Mouse (Mus musculus): ENCODE data around the gene Hdac5. TPM values are rescaled to one million over a fixed set of nuclear protein-coding genes. Genes with fewer than 3 reads are reported as not detected.
A peak's percentile ranks its signal among the peaks of the same experiment; 100 is the strongest.

Hdac5 gene
- polyA plus RNA-seq, 1 experiment from 2014 or later, result 70.0 TPM

GRCm38 (mm10) chr11:102229331-102229953 is 524 bp downstream of the Hdac5 start:
- H3K4me3 ChIP-seq, result peak overlapping the region; percentile 92
- no peaks in the 10 kb centered on the region for H3K36me3 ChIP-seq
- peak overlapping the region; percentile 93 for H3K9ac ChIP-seq
- H3K27me3 ChIP-seq, result no peaks in the 10 kb centered on the region
- peak overlapping the region; percentile 83 for H3K27ac ChIP-seq
- H3K4me1 ChIP-seq, result peaks cover 43% of the 10 kb centered on the region
- 1% methylated on average over 46 of the region's 47 CpGs for WGBS
- ATAC-seq (ENCODE audit: insufficient number of reproducible peaks, insufficient read depth, low FRiP score, low TSS enrichment), result no peak
- no peaks in the 10 kb centered on the region for H3K9me3 ChIP-seq
- H3K4me2 ChIP-seq (replicated peaks), result peak overlapping the region; percentile 87

GRCm38 (mm10) chr11:102228646-102229268 is 1.2 kb downstream of the Hdac5 start:
- H3K36me3 ChIP-seq, result no peaks in the 10 kb centered on the region
- H3K4me1 ChIP-seq, result peaks cover 46% of the 10 kb centered on the region
- H3K27me3 ChIP-seq, result no peaks in the 10 kb centered on the region
- 17% methylated on average over 7 of the region's 7 CpGs for WGBS
- H3K9ac ChIP-seq, result peak overlapping the region; percentile 93
- H3K4me3 ChIP-seq, result peak overlapping the region; percentile 92
- ATAC-seq (ENCODE audit: insufficient number of reproducible peaks, insufficient read depth, low FRiP score, low TSS enrichment), result no peak
- H3K4me2 ChIP-seq (replicated peaks), result peak overlapping the region; percentile 87
- no peak overlapping the region for H3K27ac ChIP-seq
- no peaks in the 10 kb centered on the region for H3K9me3 ChIP-seq

GRCm38 (mm10) chr11:102228191-102228545 is 1.8 kb downstream of the Hdac5 start:
- Histone ChIP-seq H3K4me1 (peaks cover 49% of the 10 kb centered on the region), H3K27me3 (no peaks in the 10 kb centered on the region)
- no peak for ATAC-seq (ENCODE audit: insufficient number of reproducible peaks, insufficient read depth, low FRiP score, low TSS enrichment)

GRCm38 (mm10) chr11:102227270-102228190 is 2.4 kb downstream of the Hdac5 start:
- 16% methylated on average over 12 of the region's 12 CpGs for WGBS
- no peaks in the 10 kb centered on the region for H3K9me3 ChIP-seq
- H3K4me1 ChIP-seq, result peaks cover 53% of the 10 kb centered on the region
- peak overlapping the region; percentile 15; the same call in 1 of the 2 replicates for H3K9ac ChIP-seq
- H3K4me2 ChIP-seq (replicated peaks), result peak overlapping the region; percentile 87
- no peaks in the 10 kb centered on the region for H3K27me3 ChIP-seq
- ATAC-seq (ENCODE audit: insufficient number of reproducible peaks, insufficient read depth, low FRiP score, low TSS enrichment), result no peak
- peak overlapping the region; percentile 92 for H3K4me3 ChIP-seq
- no peaks in the 10 kb centered on the region for H3K36me3 ChIP-seq
- H3K27ac ChIP-seq, result peak overlapping the region; percentile 30; the same call in 1 of the 2 replicates

More at GRCm38 (mm10) chr11:102228191-102228545, 1.8 kb downstream of the Hdac5 start:
- Histone ChIP-seq H3K4me3 (peak overlapping the region; percentile 92), H3K36me3 (no peaks in the 10 kb centered on the region), H3K9ac (0 out of 2 replicates have a peak overlapping the region, but pooled peaks have one; percentile 15), H3K4me2 (replicated peaks) (peak overlapping the region; percentile 87), H3K9me3 (no peaks in the 10 kb centered on the region), H3K27ac (0 out of 2 replicates have a peak overlapping the region, but pooled peaks have one; percentile 30)
- 31% methylated on average over 9 of the region's 9 CpGs for WGBS

- no peaks in the 10 kb centered on the region for H3K9me3 ChIP-seq
- H3K27me3 ChIP-seq, result no peaks in the 10 kb centered on the region
- no peak overlapping the region for H3K27ac ChIP-seq
- no peak overlapping the region; the same call in 1 of the 2 replicates for H3K9ac ChIP-seq
- H3K4me2 ChIP-seq (replicated peaks), result peak overlapping the region; percentile 87; the same call in 1 of the 2 replicates
- 68% methylated on average over 12 of the region's 12 CpGs for WGBS
- ATAC-seq (ENCODE audit: insufficient number of reproducible peaks, insufficient read depth, low FRiP score, low TSS enrichment), result no peak
- H3K4me3 ChIP-seq, result no peak overlapping the region
- peaks cover 53% of the 10 kb centered on the region for H3K4me1 ChIP-seq
- H3K36me3 ChIP-seq, result peaks cover 7% of the 10 kb centered on the region; the same call in 1 of the 2 replicates
Measured at GRCm38 (mm10) chr11:102226067-102226978, 3.6 kb downstream of the Hdac5 start.

GRCm38 (mm10) chr11:102225221-102225620 is 4.7 kb downstream of the Hdac5 start:
- Histone ChIP-seq H3K4me3 (no peak overlapping the region), H3K36me3 (peaks cover 10% of the 10 kb centered on the region; the same call in 1 of the 2 replicates), H3K27me3 (no peaks in the 10 kb centered on the region), H3K9me3 (no peaks in the 10 kb centered on the region), H3K4me2 (replicated peaks) (peak overlapping the region; percentile 44; the same call in 1 of the 2 replicates), H3K9ac (no peak overlapping the region), H3K27ac (no peak overlapping the region), H3K4me1 (peaks cover 53% of the 10 kb centered on the region)
- ATAC-seq (ENCODE audit: insufficient number of reproducible peaks, insufficient read depth, low FRiP score, low TSS enrichment), result no peak
- WGBS, result 67% methylated on average over 5 of the region's 5 CpGs

- H3K9ac ChIP-seq, result peak overlapping the region; percentile 33; the same call in 1 of the 2 replicates
- H3K4me1 ChIP-seq, result peaks cover 56% of the 10 kb centered on the region
- H3K4me2 ChIP-seq (replicated peaks), result peak overlapping the region; percentile 44
- no peaks in the 10 kb centered on the region for H3K9me3 ChIP-seq
- H3K36me3 ChIP-seq, result peaks cover 10% of the 10 kb centered on the region; the same call in 1 of the 2 replicates
- peak overlapping the region; percentile 18; the same call in 1 of the 2 replicates for H3K4me3 ChIP-seq
- no peak for ATAC-seq (ENCODE audit: insufficient number of reproducible peaks, insufficient read depth, low FRiP score, low TSS enrichment)
- WGBS, result 6% methylated on average over 22 of the region's 22 CpGs
- no peak overlapping the region for H3K27ac ChIP-seq
- no peaks in the 10 kb centered on the region for H3K27me3 ChIP-seq
Measured at GRCm38 (mm10) chr11:102224686-102225085, 5.3 kb downstream of the Hdac5 start.

- WGBS, result 38% methylated on average over 6 of the region's 6 CpGs
- Histone ChIP-seq H3K4me3 (no peak overlapping the region), H3K36me3 (peaks cover 10% of the 10 kb centered on the region; the same call in 1 of the 2 replicates), H3K27me3 (no peaks in the 10 kb centered on the region), H3K4me2 (replicated peaks) (no peak overlapping the region), H3K27ac (no peak overlapping the region), H3K9me3 (no peaks in the 10 kb centered on the region), H3K9ac (no peak overlapping the region), H3K4me1 (peaks cover 59% of the 10 kb centered on the region)
- ATAC-seq (ENCODE audit: insufficient number of reproducible peaks, insufficient read depth, low FRiP score, low TSS enrichment), result no peak
Measured at GRCm38 (mm10) chr11:102223166-102223565, 6.8 kb downstream of the Hdac5 start.

- WGBS, result 70% methylated on average over 8 of the region's 8 CpGs
- no peaks in the 10 kb centered on the region for H3K27me3 ChIP-seq
- no peak for ATAC-seq (ENCODE audit: insufficient number of reproducible peaks, insufficient read depth, low FRiP score, low TSS enrichment)
- H3K4me1 ChIP-seq, result peaks cover 59% of the 10 kb centered on the region
- H3K9me3 ChIP-seq, result no peaks in the 10 kb centered on the region
- H3K9ac ChIP-seq, result no peak overlapping the region
- H3K36me3 ChIP-seq, result peaks cover 13% of the 10 kb centered on the region; the same call in 1 of the 2 replicates
- H3K4me3 ChIP-seq, result no peak overlapping the region
- H3K4me2 ChIP-seq (replicated peaks), result no peak overlapping the region
- no peak overlapping the region; the same call in 1 of the 2 replicates for H3K27ac ChIP-seq
Measured at GRCm38 (mm10) chr11:102221954-102222351, 8.0 kb downstream of the Hdac5 start.

- Histone ChIP-seq H3K27me3 (no peaks in the 10 kb centered on the region), H3K4me2 (replicated peaks) (no peak overlapping the region), H3K9ac (no peak overlapping the region), H3K4me3 (no peak overlapping the region), H3K36me3 (peaks cover 13% of the 10 kb centered on the region; the same call in 1 of the 2 replicates), H3K9me3 (no peaks in the 10 kb centered on the region), H3K27ac (no peak overlapping the region; the same call in 1 of the 2 replicates), H3K4me1 (peaks cover 57% of the 10 kb centered on the region)
- WGBS, result 86% methylated on average over 8 of the region's 8 CpGs
- no peak for ATAC-seq (ENCODE audit: insufficient number of reproducible peaks, insufficient read depth, low FRiP score, low TSS enrichment)
Measured at GRCm38 (mm10) chr11:102221243-102221953, 8.6 kb downstream of the Hdac5 start.

Measured in embryonic facial prominence, embryonic 12.5 days (tissue).